Mouse (Mus musculus): ENCODE results near the gene Dbh.

Gene Dbh

GRCm38 (mm10) chr2:27163851-27164250 lies 1.2 kb upstream of the Dbh start:
- DNase-seq (ENCODE audit: inconsistent ontology term) = no peak

- DNase-seq (ENCODE audit: inconsistent ontology term) = no peak
Measured at GRCm38 (mm10) chr2:27166074-27166473, 1.0 kb downstream of the Dbh start.

- DNase-seq (ENCODE audit: inconsistent ontology term) = peak; percentile 21
Measured at GRCm38 (mm10) chr2:27166999-27167398, 2.0 kb downstream of the Dbh start.

- DNase-seq (ENCODE audit: inconsistent ontology term) = no peak
Measured at GRCm38 (mm10) chr2:27174242-27174641, 9.2 kb downstream of the Dbh start.

- no peak for DNase-seq (ENCODE audit: inconsistent ontology term)
Measured at GRCm38 (mm10) chr2:27175696-27176267, 10.7 kb downstream of the Dbh start.

- DNase-seq (ENCODE audit: inconsistent ontology term) = no peak
Measured at GRCm38 (mm10) chr2:27179101-27179500, 14.1 kb downstream of the Dbh start.

- no peak for DNase-seq (ENCODE audit: inconsistent ontology term)
Measured at GRCm38 (mm10) chr2:27181907-27182306, 16.9 kb downstream of the Dbh start.

GRCm38 (mm10) chr2:27183734-27184133 lies 18.7 kb downstream of the Dbh start:
- DNase-seq (ENCODE audit: inconsistent ontology term) = no peak

GRCm38 (mm10) chr2:27187531-27187930 lies 22.5 kb downstream of the Dbh start:
- no peak for DNase-seq (ENCODE audit: inconsistent ontology term)

GRCm38 (mm10) chr2:27189994-27190393 lies 25.0 kb downstream of the Dbh start:
- DNase-seq (ENCODE audit: inconsistent ontology term) = no peak

GRCm38 (mm10) chr2:27198551-27199246 lies 33.7 kb downstream of the Dbh start:
- DNase-seq (ENCODE audit: inconsistent ontology term) = no peak

- DNase-seq (ENCODE audit: inconsistent ontology term) = no peak
Measured at GRCm38 (mm10) chr2:27200586-27200985, 35.6 kb downstream of the Dbh start.

- no peak for DNase-seq (ENCODE audit: inconsistent ontology term)
Measured at GRCm38 (mm10) chr2:27205666-27206065, 40.6 kb downstream of the Dbh start.

GRCm38 (mm10) chr2:27206128-27206797 lies 41.2 kb downstream of the Dbh start:
- DNase-seq (ENCODE audit: inconsistent ontology term) = peak; percentile 16

GRCm38 (mm10) chr2:27207126-27207525 lies 42.1 kb downstream of the Dbh start:
- DNase-seq (ENCODE audit: inconsistent ontology term) = no peak

GRCm38 (mm10) chr2:27209370-27209769 lies 44.3 kb downstream of the Dbh start:
- no peak for DNase-seq (ENCODE audit: inconsistent ontology term)

- DNase-seq (ENCODE audit: inconsistent ontology term) = no peak
Measured at GRCm38 (mm10) chr2:27209816-27210215, 44.8 kb downstream of the Dbh start.

- no peak for DNase-seq (ENCODE audit: inconsistent ontology term)
Measured at GRCm38 (mm10) chr2:27210255-27210654, 45.2 kb downstream of the Dbh start.

GRCm38 (mm10) chr2:27210676-27211210 lies 45.7 kb downstream of the Dbh start:
- no peak for DNase-seq (ENCODE audit: inconsistent ontology term)

GRCm38 (mm10) chr2:27211966-27212893 lies 47.2 kb downstream of the Dbh start:
- no peak for DNase-seq (ENCODE audit: inconsistent ontology term)

GRCm38 (mm10) chr2:27215537-27215936 lies 50.5 kb downstream of the Dbh start:
- no peak for DNase-seq (ENCODE audit: inconsistent ontology term)

GRCm38 (mm10) chr2:27218121-27218544 lies 53.1 kb downstream of the Dbh start:
- DNase-seq (ENCODE audit: inconsistent ontology term) = no peak
